Mouse (Mus musculus): ENCODE results near the gene Ptbp3.
"Not testable (repeated sequence)": the region's sequence is repeated elsewhere in the genome, so short reads cannot be mapped to it uniquely, and the experiment has no call there.

The Ptbp3 gene

DNA sequence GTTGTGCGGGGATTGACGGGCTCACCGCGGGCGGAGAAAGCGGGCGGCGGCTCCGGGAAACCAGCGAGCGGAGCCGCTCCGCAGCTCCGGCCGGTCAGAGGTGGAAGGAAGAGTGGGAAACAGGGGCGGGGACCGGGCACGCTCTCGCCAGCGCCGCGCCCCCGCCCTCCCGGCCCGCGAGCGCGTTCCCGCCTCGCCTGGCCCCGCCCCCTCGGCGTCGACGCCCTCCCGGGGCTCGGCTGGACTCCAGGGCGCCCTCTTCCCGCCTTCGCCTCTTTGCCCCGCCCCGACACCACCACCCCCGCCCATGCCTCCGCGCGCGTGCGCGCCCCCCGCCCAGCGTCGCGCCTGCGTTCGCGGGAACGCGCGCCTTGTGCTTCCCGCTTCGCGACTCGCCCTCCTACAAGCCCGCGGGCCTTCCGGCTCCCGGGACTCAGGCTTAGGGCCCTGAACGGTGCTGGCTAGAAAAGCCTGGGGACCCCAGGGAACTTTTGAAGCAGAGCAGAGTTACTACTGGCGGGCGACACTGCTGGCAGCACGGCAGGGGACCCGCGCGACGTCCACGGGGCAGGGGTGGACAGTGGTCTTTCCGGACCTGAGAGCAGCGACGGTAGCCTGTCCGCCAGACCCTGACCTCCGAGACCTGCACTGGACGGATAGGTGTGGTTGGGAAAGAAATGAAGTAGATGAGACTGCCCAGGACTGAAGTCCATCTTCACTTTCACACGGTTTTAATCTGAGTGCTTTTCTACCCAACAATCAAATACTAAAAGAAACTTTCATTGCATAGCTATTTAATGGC is at the start of gene Ptbp3:
Gene Ptbp3 (minus strand): TSS at position 190 of the 802 bp plus-strand sequence.
- DNase-seq (ENCODE audit: low read depth, low spot score), result peak; percentile 96

DNA sequence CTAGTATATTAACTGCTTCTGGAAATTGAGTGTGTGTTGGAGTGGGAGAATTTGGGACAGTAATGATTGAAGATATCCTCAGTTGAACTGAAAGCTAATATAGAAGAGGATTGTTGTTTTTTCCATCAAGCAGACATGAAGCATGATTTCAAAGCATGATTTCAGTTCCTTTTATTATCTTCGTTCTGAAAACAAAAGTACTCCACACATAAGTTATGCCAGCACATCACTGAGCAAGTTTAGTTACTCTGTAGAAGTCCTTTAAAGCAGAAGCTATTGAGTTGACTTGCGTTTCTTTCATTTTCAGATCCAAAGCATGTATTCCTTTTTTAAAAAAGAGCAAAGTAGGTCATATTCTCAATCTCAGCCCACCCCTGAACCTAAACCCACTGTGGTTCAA is 47.4 kb upstream of the Ptbp3 start:
- no peak for DNase-seq (ENCODE audit: low read depth, low spot score)

DNA sequence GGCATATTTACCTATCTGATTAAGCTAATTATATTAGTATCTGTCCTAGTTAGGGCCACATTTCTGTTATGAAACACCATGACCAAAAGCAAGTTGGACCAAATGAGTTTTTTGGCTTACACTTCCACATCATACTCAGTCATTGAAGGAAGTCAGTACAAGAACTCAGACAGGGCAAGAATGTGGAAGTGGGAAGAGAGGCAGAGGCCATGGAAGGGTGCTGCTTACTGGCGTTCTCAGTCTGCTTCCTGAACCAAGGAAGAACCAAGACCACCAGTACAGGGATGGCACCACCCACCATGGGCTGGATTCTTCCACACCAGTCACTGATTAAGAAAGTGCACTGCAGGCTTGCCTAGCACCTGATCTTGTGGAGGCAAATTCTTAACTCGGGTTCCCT is 45.5 kb upstream of the Ptbp3 start:
- DNase-seq (ENCODE audit: low read depth, low spot score), result no peak

DNA sequence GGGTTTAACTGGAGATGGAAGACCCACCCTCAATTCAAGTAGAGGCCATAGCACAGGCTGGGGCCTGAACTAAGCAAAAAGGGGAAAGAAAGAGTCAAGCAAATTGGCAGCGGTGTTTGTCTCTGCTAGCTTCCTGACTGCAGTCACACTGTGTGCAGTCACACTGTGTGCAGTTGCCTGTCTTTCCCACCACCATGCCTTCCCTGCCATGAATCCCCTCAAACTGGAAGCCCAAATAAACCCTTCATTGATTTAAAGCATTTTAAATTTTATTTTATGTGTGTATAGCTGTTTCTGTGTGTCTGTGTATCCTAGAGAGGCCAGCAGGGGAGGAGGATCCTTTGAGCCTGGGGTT is 38.7 kb upstream of the Ptbp3 start:
- DNase-seq (ENCODE audit: low read depth, low spot score), result no peak

DNA sequence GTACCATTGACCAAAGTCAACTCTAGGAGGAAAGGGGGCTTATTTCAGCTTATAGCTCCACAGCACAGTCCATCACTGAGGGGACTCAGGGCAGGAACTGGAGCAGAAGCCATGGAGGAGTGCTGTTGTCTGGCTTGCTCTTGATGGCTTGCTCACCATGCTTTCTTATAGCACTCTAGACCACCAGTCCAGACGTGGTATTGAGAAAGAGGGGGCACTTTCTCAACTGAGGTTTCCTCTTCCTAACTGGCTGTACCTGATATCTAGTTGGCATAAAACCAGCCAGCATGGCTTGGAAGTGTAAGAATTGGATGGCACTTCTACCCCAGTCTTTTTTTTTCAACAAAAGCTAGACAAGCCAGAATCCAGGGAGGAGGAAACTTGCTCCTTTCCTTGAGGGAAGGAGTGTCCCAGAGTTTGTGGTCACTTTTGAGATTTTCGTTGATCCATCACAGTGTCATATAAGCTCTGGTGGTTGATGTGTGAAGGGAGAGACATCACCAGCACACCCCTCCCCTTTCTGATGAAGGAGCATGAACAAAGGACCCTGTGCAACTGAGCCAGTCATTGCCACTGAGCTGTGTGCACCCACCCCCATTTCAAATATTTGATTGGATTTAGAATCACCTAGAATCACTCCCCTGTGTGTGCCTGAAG is 38.2 kb upstream of the Ptbp3 start:
- no peak for DNase-seq (ENCODE audit: low read depth, low spot score)

DNA sequence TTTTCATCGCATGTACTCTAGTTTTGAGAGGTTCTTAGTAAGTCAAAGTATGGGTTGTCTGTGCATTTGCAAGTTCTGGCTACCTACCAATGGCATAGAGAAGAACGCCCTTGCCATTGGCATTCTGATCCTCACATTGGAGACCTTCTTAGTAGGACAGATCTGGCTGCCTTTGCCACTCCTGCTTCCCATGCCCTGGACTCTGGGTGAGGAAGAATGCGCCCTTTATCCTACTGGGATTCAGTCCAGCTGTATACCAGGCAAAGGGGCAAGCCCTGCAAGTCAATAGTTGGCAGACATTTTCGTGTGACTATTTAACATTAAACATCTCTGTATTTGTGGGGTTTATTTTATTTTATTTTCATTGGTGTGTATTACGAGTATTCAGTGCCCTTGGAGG is 35.9 kb upstream of the Ptbp3 start:
- DNase-seq (ENCODE audit: low read depth, low spot score), result no peak

DNA sequence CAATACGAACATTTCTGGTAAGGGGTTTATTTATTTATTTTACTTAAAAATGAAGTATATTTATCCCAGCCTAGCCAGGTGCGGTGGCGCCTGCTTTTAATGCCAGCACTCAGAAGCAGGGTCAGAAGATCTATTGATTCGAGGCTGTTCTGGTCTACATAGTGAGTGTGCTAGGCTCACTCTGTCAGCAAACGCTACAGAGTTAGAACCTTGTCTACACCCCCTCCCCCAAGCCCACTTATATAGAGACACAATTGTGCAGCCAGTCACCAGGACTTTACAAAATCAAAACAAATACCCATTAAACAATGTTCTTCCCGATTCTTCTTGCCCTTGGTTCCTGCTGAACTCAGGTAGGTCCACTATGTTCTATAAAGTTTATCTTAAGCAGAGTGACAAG is 33.0 kb upstream of the Ptbp3 start:
- DNase-seq (ENCODE audit: low read depth, low spot score), result no peak

DNA sequence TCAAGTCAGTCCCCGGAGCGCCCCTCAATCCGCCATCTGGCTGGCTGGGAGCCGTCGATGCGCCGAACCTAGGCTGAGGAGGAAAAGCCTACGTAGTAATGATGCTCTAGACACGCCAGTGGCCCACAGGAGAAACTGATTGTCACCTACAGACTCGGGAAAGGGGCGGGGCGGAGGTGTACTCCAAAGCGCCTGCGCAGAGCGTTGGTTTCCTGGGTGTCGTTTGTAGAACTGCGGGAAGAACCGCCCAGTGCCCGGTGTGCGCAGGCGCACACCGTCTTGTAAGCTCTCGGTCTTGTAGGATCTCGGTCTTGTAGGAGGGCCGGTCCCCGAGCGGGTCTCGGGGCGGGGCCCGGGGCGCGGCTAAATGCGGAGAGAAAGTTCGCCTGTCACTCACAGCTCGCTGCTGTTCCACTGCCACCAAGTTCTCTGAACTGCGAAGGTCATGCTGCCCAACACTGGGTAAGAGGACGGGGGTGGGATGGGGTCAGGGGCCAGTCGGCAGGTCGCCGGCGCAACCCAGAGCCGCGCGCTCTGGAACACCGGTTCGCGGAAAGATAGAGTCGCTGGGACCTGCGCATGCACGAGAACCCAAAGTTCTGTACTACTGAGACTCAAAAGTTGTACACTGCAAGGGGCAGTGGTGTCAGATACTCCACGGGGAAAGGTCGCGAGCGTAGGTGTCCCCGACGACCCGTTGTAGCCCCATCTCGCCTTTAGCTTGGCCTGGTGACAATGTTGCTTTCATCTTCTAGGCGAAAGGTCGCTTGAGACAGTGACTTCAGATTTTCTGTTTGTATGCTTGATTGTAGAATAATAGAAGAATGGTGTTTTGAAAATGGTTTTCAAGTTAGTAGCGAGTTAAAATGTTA is 32.4 kb upstream of the Ptbp3 start, which contains the start of gene Hsdl2:
Gene Hsdl2 (plus strand): TSS at position 250 of the 872 bp plus-strand sequence.
- peak; percentile 100 for DNase-seq (ENCODE audit: low read depth, low spot score)

DNA sequence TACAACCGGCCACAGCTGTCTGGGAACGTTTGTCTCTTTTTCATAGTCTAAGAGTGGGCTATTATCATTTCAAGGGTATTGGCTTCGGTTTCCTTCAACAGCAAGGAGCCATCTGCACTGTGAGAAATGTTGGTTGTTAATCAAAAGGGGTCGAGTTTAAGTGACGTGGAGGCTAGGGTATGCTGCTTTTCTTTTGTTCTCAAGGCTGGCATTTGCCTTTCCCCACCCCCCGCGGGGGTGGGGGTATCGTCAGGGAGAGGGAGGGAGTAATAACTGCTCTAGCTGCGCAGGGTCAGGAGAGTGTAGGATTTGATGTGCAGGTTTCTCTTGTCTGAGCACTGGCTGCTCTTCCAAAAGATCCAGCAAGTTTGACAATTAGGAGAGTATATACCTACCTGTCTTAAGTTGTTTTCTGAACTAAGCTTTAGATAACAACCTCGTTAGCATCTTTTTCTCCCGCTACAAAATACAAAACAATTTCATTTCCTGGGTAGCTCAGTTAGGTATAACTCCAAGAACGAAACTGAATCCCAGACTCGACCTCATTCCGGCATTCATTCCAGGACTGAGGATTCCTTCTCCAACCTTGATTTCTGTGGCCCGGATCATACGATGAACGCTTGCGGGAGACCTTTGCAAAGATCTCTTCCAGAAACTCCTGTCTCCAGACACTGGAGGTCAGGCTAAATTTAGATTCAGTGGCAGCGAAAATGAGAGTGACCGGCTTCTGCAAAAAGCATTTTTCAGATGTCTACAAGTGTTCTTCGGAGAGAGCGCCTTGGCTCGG is 31.5 kb upstream of the Ptbp3 start:
- peak; percentile 71 for DNase-seq (ENCODE audit: low read depth, low spot score)

DNA sequence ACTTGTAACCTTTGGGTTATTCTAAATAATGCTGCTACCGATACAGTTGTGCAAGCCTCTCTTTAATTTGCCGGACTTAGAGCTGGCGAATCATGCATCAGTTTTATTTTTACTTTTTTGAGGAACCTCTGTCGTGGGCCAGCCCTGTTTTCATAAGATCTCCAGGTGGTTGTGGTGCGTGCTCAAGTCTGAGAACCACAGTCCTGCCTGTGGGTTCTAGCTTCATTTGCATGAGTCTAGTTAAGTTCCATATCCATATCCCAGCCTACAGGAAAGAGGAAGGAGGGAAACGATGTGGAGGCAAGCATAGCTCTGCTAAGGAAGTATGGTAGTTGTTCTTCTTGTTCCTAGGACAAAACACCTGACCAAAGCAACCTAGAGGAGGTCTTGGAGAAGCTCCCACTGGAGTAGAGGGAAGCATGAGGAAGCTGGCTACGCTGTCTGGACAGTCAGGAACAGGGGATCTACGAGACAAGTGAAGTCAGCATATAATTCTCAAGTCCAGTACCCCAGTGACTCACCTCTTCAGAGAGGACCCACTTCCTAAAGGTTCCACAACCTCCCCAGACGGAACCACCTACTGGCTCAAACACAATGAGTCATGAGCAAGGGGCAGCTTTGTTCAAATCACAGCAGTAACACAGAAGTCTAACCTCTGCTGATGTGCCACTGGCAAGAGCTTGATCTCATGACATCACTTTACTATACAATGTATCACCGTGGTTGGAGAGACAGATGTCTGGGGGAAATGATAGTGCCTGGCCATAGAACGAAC is 26.2 kb upstream of the Ptbp3 start:
- DNase-seq (ENCODE audit: low read depth, low spot score), result no peak

DNA sequence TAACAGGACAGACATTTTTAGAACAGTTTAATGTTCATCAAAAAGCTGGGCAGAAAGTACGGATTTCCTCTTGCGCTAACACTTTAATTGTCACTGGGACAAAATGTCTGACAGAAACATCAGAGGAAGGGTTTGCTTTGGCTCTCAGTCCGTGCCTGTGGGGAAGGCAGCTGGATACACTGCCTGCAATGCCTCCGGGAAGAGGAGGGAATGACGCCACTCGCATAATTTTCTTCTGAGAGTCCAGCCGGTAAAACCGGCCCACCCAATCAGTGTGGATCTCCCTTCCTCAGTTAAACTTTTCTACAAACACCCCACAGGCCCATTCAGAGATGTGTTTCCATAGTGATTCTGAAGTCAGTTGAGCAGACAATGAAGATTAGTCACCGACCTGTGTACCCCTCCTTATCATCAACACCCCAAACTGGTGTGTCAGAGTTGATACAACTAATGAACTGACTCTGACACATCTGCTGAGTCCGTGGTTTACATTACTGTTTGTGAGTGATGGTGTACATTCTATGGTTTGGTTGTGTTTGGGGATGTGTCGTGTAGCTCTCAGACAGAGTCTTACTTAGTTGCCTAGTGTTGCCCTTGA is 23.5 kb upstream of the Ptbp3 start:
- no peak for DNase-seq (ENCODE audit: low read depth, low spot score)

DNA sequence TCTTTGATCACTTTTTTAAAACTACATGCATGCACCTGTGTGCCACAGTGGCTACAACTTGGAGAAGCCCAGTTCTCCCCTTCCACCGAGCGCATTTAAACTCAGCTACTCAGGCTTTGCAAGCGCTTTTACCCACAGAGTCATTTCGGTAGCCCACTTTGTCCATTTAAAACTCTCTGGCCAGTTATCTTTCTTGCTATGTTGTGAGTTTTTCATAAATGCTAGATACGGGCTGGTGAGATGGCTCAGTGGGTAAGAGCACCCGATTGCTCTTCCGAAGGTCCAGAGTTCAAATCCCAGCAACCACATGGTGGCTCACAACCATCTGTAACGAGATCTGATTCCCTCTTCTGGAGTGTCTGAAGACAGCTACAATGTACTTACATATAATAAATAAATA is 21.4 kb upstream of the Ptbp3 start:
- not testable (repeated sequence) for DNase-seq (ENCODE audit: low read depth, low spot score)

DNA sequence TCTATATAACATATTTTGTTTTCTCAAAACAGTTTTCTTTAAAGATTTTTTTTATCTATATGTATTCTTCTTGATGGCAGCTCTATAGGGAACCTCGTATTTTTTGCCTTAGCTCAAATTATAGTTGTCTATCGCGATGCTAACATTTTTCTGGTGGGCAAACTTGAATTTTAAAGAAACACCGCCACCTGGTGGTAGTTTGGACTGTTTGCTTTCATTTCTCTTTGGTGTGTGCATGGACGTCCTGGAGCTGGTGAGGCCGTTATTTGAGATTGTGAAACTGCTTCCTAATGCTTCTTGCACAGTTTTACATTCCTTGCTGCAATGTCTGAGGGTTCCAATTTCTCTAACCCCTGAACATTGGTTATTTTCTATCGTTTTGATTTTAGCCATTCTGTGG is 20.4 kb upstream of the Ptbp3 start:
- DNase-seq (ENCODE audit: low read depth, low spot score), result peak; percentile 75

DNA sequence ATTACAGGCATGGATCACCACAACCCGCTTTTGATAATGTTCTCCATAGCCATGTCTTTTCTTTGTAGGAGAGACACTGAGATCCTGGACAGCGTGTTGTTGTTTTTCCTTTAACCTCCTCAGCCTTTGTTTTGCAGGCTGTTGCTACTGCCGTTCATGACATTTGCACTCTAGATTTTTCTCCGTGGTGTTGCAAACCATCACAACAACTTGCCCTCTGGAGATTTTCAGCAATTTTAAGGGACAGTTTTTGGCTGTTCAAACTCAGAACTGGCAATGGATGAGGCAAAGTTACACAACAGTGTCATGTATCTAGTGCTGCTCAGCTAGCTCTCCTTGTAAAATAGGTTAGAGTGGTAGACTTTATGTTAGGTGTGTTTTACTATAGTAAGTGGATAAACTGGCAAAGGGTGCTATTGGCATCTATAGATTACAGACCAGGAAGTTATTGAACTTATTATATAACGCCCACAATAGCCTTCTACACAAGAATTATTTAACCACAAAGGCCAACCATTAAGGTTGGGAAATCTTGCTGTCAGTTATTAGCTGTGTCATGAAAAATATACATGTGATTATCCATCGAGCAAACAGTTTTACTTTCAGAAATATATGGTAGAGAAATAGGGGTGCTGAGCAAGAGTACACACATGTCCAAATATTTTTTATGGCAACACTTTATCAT is 18.6 kb upstream of the Ptbp3 start:
- no peak for DNase-seq (ENCODE audit: low read depth, low spot score)

DNA sequence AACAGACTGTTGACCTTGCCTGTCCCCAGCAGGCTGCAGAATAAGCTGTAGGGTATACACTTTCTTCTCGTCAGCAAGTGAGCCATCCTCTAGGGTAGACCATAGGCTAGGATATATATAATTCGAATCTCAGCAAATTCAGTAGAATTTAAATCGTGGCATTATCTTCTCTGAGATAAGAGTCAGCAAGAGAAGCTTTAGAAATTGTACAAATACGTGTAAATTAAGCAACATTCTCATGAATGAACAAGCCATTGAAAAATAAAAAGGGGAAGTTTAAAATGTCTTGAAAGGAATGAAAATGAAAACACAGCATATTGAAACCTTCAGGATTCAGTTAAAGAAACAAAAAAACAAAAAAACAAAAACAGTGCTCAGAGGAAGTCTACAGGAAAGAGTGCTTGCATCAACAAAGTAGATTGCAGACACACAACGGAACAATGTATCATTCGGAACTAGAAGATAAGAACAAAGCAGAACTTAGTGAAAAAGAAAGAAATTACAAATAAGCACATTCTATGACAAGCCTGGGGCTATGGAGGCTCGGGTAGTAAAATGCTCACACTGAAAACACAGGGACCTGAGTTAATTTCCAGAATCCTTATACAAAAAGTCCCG is 16.5 kb upstream of the Ptbp3 start:
- DNase-seq (ENCODE audit: low read depth, low spot score), result no peak

DNA sequence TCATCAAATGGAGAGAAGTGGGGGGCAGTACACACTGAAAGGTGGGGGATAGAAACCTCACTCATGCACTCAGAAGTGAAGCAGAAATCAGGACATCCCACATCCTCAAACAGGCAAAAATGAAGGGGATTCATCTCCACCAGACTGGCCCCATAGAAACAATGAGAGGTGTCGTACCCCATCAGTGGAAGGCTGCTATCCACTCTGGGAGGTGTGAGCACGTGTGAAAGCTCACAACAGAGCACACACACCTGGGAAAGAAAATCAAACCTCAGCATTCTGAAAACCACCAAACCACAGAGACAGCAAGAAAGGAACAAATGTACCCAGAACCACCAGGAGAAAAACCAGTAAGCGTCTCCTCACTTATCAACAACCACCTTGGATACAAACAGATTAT is 15.0 kb upstream of the Ptbp3 start:
- no peak for DNase-seq (ENCODE audit: low read depth, low spot score)

DNA sequence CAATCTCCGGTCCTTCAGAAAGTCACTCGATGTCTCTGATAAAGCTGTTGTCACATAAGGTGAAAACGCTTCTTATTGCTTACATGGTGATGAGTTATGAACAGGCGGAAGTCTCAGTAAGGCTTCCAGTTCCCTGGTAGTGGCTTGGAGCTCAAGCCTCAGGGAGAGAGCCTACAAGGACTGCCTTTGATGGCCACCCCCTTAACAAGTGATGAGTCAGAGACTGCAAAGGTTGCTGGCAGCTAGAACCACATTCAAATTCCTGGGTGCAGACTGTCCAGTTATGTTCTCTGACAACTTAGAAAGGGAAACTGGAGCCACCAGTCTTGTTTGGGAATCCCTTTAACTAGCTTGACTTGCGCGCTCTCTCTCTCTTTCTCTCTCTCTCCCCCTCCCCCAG is 11.0 kb upstream of the Ptbp3 start:
- DNase-seq (ENCODE audit: low read depth, low spot score), result no peak

DNA sequence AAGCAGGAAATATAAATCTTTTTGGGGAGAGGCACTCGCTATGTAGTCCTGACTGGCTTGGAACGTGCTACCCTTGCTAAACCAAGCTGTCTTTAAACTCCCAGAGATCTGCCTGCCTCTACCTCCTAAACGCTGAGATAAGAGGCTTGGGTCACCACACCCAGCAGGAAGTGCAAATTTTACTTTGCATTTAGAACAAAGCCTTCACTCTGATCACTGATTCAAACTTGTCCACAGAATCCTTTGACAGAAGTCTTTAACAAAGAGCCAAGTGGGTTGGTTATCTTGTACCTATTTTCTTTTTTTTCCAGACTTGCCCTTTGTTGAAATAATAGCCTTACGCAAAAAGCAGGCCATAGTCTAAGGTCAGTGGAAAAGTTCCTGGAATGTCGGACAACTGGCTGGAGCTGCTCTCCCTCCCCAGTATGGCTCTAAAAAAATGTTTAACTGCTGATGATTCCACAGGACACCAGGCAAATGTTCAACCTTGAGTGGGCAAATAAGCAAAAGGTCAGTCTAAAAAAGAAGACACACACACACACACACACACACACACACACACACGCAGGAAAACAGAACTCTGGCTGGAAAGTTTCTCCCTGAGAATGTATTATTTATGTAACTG is 9.0 kb upstream of the Ptbp3 start:
- DNase-seq (ENCODE audit: low read depth, low spot score), result peak; percentile 21

DNA sequence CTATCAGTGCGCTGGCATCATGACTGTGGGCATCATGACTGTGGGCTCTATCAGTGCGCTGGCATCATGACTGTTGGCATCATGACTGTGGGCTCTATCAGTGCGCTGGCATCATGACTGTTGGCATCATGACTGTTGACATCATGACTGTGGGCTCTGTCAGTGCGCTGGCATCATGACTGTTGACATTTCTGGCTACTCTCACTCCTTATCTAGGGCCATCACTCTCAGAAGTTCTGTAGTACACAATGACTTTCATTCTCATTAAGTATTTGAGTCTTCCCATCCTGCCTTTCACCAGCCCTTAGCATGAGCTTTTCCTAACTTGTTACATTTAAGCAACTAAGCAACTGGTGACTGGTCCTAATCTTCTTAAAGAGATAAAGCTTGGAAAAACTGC is 8.2 kb upstream of the Ptbp3 start:
- DNase-seq (ENCODE audit: low read depth, low spot score), result not testable (repeated sequence)

All from CD4-positive helper T cell, adult 2 months (primary cell).